Mouse (Mus musculus) layer of hippocampus, adult 2 months (tissue): ENCODE data around the gene Kcnc4. TPM values are rescaled to one million over a fixed set of nuclear protein-coding genes. Genes with fewer than 3 reads are reported as not detected.

ENCODE experiments used
- DNase-seq, 2 experiments: peaks; one replicate each; pipeline ENCODE4 v3.0.0; 2022; ENCODE audit warnings: low spot score in 2 of 2
- H3K27ac ChIP-seq: fragments of 200-600 bp; 2 replicates; pipeline ENCODE4 v1.8.1; 2022
- H3K4me3 ChIP-seq: fragments of 200-600 bp; 2 replicates; pipeline ENCODE4 v1.8.1; 2022; ENCODE audit warnings: mild to moderate bottlenecking
- CTCF ChIP-seq: fragments of 200-600 bp; conservative IDR thresholded peaks from 2 replicates; pipeline ENCODE4 v1.8.1; 2022; ENCODE audit warnings: antibody characterized with exemption, mild to moderate bottlenecking, moderate library complexity
- total RNA-seq, 2 experiments: library from RNA; stranded (reverse); gene quantifications; 2 replicates each; pipeline ENCODE4 v1.2.3; 2021

Gene Kcnc4
- total RNA-seq, 2 experiments from 2014 or later: 59.1 to 62.3 TPM

GRCm38 (mm10) chr3:107488637-107489036 is 29.3 kb upstream of the Kcnc4 start:
- Histone ChIP-seq H3K4me3 (no peak overlapping the region), H3K27ac (no peak overlapping the region)
- no peak for TF ChIP-seq CTCF
- DNase-seq: no peak

DNA sequence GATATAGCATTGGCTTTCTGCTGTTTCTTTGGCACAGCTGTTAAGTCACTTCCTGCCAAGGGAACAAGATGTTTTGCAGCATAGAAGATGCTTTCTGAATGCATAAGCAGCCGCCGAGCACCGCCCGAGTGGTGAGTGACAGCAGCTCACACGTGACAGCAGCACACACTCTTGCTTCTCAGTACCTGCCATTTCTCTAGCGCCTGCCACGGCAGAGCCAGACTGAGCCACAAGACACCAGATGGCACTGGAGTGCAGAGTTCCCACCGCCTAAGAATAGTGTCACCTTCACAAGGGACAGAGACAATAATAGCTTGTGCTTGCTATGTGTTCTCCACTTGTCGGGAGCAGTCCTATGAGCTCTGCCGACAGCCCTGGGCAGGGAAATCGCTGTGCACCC is 23.9 kb upstream of the Kcnc4 start:
- peak overlapping the region; percentile 79 for H3K27ac ChIP-seq
- peak; percentile 61 for TF ChIP-seq CTCF
- DNase-seq: peak; percentile 52 to 72

DNA sequence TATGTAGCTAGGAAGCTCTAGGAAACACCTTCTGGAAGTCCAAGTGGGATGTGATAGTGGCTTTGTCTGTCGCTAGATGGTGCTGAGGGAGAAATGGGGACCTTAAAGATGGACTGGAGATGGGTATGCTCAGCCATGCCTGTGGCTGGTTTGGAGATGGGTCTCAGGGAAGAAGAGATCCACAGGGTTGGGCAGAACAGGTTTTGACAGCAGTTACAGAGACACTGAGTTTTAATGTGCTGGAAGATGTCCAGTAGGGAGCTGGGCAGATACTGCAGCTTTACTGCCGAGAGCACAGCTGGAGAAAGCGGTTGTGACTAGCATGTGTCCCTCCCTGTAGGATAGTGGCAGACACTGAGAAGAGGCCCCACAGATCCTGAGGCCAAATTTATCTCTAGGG is 21.3 kb upstream of the Kcnc4 start:
- Histone ChIP-seq H3K27ac (no peak overlapping the region), H3K4me3 (no peak overlapping the region)
- DNase-seq: no peak
- TF ChIP-seq CTCF: peak; percentile 28; the same call in 1 of the 2 replicates

More for the DNA sequence above, 23.9 kb upstream of the Kcnc4 start:
- no peak overlapping the region for H3K4me3 ChIP-seq

DNA sequence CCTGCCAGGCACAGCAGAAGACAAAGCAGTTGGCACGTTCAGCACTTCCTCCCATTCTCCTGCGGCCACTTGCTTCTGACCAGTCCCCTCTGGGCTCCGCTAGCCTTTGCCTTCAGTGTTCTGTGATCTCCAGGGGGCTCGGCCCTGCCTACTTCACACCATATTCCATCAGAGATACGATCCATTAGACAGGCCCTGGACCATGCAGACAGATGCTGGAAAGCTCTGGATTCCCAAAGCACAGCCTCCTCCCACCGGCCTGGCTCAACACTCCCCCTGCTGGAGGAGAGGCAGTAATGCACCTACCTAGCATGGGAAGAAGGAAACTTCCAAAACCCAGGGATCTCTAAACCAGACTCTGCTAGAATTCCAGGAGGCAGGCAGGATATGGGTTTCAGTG is 12.8 kb upstream of the Kcnc4 start:
- TF ChIP-seq CTCF: peak; percentile 99
- peak; percentile 44 to 71 for DNase-seq
- Histone ChIP-seq H3K4me3 (no peak overlapping the region), H3K27ac (peak overlapping the region; percentile 36; the same call in 1 of the 2 replicates)

GRCm38 (mm10) chr3:107469059-107469458 is 9.7 kb upstream of the Kcnc4 start:
- DNase-seq: no peak
- H3K4me3 ChIP-seq: no peak overlapping the region
- no peak overlapping the region for H3K27ac ChIP-seq
- TF ChIP-seq CTCF: no peak

DNA sequence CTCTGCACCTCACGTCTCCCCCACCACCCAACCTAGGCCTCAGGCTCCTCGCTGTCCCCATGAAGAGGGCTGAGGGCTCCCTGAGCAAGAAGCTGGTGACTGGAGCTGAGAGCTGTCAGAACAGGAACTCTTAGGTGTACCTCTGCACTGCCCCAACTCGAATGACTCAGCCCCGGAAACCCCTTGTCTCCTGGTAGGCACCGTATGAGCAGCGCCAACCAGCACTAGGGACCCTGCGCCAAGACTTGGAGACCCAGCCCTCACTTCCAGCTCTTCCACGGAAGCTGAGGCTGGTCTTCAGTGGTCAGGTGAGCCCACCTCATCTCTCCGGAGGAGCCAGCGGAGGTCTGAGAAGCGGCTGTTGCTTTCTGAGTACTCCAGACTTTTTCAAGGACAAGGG is 8.8 kb upstream of the Kcnc4 start:
- no peak for DNase-seq
- TF ChIP-seq CTCF: no peak
- H3K27ac ChIP-seq: no peak overlapping the region
- no peak overlapping the region for H3K4me3 ChIP-seq

DNA sequence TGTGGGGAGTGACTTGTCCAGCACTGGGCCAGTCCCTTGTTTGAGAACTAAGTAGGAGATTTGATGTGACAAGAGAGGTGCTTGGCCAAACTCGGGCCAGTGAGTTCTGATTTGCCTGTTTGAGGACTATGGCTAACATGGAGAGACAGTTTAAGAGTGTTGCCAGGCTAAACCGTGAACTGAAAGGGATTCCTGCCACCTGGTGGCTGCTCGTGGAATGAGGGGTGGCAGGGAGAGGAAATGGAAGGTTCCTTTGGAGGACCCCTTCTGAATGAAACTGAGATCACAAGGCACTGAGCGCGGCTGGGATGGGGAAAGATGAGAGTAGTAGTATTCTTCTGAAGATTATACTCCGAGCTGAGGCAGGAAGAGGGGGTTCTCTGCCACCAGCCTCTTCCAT is 7.2 kb upstream of the Kcnc4 start:
- Histone ChIP-seq H3K27ac (no peak overlapping the region; the same call in 1 of the 2 replicates), H3K4me3 (no peak overlapping the region)
- peak; percentile 98 for TF ChIP-seq CTCF
- DNase-seq: peak; percentile 63 to 85

GRCm38 (mm10) chr3:107462160-107462559 is 2.8 kb upstream of the Kcnc4 start:
- DNase-seq: peak; percentile 78 to 88
- no peak overlapping the region for H3K27ac ChIP-seq
- peak; percentile 99; the same call in 1 of the 2 replicates for TF ChIP-seq CTCF
- no peak overlapping the region for H3K4me3 ChIP-seq

DNA sequence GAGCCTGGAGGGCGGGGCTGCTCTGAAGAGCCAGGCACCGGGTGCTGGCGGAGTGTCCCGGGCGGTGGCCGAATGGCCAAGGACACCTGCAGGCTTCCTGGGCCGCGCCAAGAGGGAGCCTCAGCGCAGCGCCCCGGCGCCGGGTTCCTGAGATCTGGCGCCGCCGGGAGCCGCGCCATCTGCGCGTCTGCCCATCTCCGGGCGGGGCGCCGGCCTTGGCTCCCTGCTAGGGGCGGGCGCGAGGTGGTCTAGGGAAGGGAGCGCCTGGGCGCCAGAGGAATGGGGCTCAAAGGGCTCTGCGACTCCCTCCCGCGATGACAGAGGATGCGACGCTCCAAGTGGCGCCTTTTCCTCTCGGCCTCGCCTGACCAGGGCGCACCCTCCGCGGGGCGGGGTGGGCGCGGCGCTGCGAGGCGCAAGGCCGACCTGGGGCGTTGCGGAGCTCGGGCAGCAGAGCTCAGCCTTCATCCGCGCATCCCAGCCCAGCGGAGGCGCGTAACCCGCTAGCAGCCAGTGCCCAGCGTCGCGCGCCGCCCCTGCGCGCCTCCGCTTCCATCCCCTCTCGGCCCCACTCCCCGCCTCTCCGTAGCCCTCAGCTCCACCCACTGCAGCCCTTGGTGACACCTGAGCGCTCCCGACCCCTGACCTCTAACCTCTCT is 550 bp upstream of the Kcnc4 start:
- no peak for DNase-seq
- Histone ChIP-seq H3K27ac (peak overlapping the region; percentile 90), H3K4me3 (peak overlapping the region; percentile 73)
- no peak for TF ChIP-seq CTCF

GRCm38 (mm10) chr3:107458528-107459195 is 690 bp downstream of the Kcnc4 start:
- DNase-seq: no peak
- Histone ChIP-seq H3K4me3 (peak overlapping the region; percentile 73), H3K27ac (peak overlapping the region; percentile 90)
- 0 out of 2 replicates have a peak, but pooled peaks have one; percentile 15 for TF ChIP-seq CTCF

- H3K4me3 ChIP-seq: peak overlapping the region; percentile 73
- no peak for DNase-seq
- H3K27ac ChIP-seq: peak overlapping the region; percentile 90
- TF ChIP-seq CTCF: no peak
These were observed 1.2 kb downstream of the Kcnc4 start for GRCm38 (mm10) chr3:107458104-107458503.

DNA sequence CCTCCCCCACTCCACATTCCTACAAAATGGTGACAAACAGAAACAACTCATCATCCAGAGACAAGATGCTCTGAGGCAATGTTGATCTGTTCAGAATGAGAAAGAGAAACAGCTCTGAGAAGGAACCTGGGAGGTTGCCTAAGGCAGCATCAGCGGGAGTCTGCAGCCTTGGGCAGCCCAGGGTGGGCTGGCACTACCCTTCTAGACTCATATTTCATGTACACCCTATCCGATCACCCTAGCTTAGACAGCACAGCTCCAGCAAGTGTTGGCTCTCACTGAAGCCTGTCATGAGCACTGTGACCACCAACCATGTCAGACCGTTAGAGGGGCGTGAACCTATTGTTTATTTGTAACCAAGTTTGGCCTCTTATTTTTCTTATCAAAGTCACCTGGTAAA is 5.1 kb downstream of the Kcnc4 start:
- Histone ChIP-seq H3K27ac (no peak overlapping the region; the same call in 1 of the 2 replicates), H3K4me3 (peak overlapping the region; percentile 8; the same call in 1 of the 2 replicates)
- no peak for DNase-seq
- TF ChIP-seq CTCF: no peak

DNA sequence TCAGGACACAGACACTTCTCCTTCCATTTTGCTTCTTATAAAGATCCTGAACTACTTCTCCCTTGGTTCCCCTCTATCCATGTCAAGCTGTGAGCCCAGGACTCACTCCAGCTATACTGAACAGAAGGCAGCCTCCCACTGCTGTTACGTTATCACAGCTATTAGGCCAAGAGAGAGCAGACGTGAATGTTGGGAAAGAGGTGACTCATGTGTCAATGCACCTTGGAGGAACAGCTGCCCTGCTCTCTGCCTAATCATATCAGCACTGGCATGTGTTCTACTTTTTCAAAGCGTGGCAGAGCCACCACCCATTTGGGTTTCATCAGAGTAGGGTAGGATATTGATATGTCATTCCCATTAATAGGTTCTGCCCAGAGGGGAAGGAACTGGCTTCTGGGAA is 12.5 kb downstream of the Kcnc4 start:
- H3K27ac ChIP-seq: peak overlapping the region; percentile 72
- DNase-seq: peak; percentile 62 to 63
- TF ChIP-seq CTCF: no peak
- no peak overlapping the region for H3K4me3 ChIP-seq

- TF ChIP-seq CTCF: no peak
- no peak for DNase-seq
- Histone ChIP-seq H3K4me3 (no peak overlapping the region), H3K27ac (peak overlapping the region; percentile 89)
These were observed 15.5 kb downstream of the Kcnc4 start for GRCm38 (mm10) chr3:107443866-107444265.
